Mouse (Mus musculus) forebrain, embryonic 10.5 days (tissue): ENCODE data around the gene Snx19. TPM values are rescaled to one million over a fixed set of nuclear protein-coding genes. Genes with fewer than 3 reads are reported as not detected.

ENCODE experiments used
- DNase-seq: peaks from one replicate; pipeline ENCODE4 v3.0.0-alpha.2; 2017; ENCODE audit warnings: low spot score; ENCODE audit errors: extremely low spot score
- H3K27ac ChIP-seq: fragments of 300-500 bp; sonication (generic); 2 replicates; pipeline ENCODE4 v1.5.1; 2016; ENCODE audit warnings: mild to moderate bottlenecking
- H3K27me3 ChIP-seq: fragments of 300-500 bp; sonication (generic); 2 replicates; pipeline ENCODE4 v1.6.1; 2016; ENCODE audit warnings: mild to moderate bottlenecking; ENCODE audit not compliant: poor library complexity, severe bottlenecking
- H3K36me3 ChIP-seq: fragments of 300-500 bp; sonication (generic); replicated peaks from 2 replicates; pipeline ENCODE4 v1.6.1; 2016; ENCODE audit warnings: mild to moderate bottlenecking, moderate library complexity
- H3K4me1 ChIP-seq: fragments of 300-500 bp; sonication (generic); 2 replicates; pipeline ENCODE4 v1.6.1; 2016
- H3K4me3 ChIP-seq: fragments of 300-500 bp; sonication (generic); 2 replicates; pipeline ENCODE4 v1.5.1; 2016; ENCODE audit warnings: mild to moderate bottlenecking, moderate library complexity
- H3K9me3 ChIP-seq: fragments of 300-500 bp; sonication (generic); 2 replicates; pipeline ENCODE4 v1.6.1; 2016; ENCODE audit warnings: mild to moderate bottlenecking, moderate library complexity
- WGBS: fragments of 180-500 bp; shearing (Covaris S2); methylation state at CpG from one replicate; pipeline ENCODE4 v1.1.7; 2016; 5-methylcytosine and 5-hydroxymethylcytosine counted together
- polyA plus RNA-seq: library from polyadenylated mRNA; unstranded; fragments of >200 nt; fragmentation: Nextera tagmentation; extraction: Ambion mirVana; gene quantifications from 2 replicates; pipeline ENCODE4 v1.2.1, GENCODE M21; 2016

Gene Snx19
- polyA plus RNA-seq, 1 experiment from 2014 or later = 22.9 TPM

- no peaks in the 10 kb centered on the region for H3K9me3 ChIP-seq
- H3K4me1 ChIP-seq = peaks cover 19% of the 10 kb centered on the region
- no peak overlapping the region for H3K4me3 ChIP-seq
- peaks cover 12% of the 10 kb centered on the region; the same call in 1 of the 2 replicates for H3K27me3 ChIP-seq
- no peak overlapping the region for H3K27ac ChIP-seq
- WGBS = 87% methylated on average over 1 of the region's 1 CpGs
- H3K36me3 ChIP-seq = peaks cover 80% of the 10 kb centered on the region
- no peak for DNase-seq
Observed at GRCm38 (mm10) chr9:30446126-30446525, 19.2 kb downstream of the Snx19 start.

- DNase-seq = no peak
- H3K4me3 ChIP-seq = no peak overlapping the region
- H3K27ac ChIP-seq = no peak overlapping the region
- peaks cover 81% of the 10 kb centered on the region for H3K36me3 ChIP-seq
- peaks cover 19% of the 10 kb centered on the region for H3K4me1 ChIP-seq
- H3K9me3 ChIP-seq = no peaks in the 10 kb centered on the region
- WGBS = 35% methylated on average over 4 of the region's 4 CpGs
- H3K27me3 ChIP-seq = peaks cover 12% of the 10 kb centered on the region; the same call in 1 of the 2 replicates
Observed at GRCm38 (mm10) chr9:30448459-30448858, 21.6 kb downstream of the Snx19 start.

DNA sequence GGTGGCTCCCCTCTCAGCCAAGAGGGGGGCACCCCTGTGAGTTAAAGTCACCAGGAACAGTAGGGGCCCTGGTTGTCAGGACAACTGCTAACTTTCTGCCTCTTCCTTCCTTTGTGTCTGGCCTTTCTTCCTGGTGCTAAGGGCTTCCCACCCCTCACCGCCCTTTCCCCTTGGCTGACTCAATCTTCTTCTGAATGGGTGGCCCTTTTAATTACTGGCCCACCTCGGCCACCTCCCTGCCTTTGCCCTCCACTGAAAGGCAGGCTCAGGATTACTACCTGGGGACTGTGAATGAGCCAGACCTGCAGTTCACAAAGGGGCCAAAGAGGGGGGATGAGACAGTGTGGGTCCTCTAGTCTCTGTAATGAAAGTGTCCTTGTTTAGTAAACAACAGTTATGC is 23.0 kb downstream of the Snx19 start:
- peak; percentile 19 for DNase-seq
- WGBS = 20% methylated on average over 2 of the region's 2 CpGs
- Histone ChIP-seq H3K36me3 (peaks cover 73% of the 10 kb centered on the region), H3K27me3 (peaks cover 12% of the 10 kb centered on the region; the same call in 1 of the 2 replicates), H3K4me1 (peaks cover 19% of the 10 kb centered on the region), H3K9me3 (no peaks in the 10 kb centered on the region), H3K4me3 (no peak overlapping the region), H3K27ac (0 out of 2 replicates have a peak overlapping the region, but pooled peaks have one; percentile 4)

GRCm38 (mm10) chr9:30450834-30451233 is 23.9 kb downstream of the Snx19 start:
- no peak overlapping the region for H3K4me3 ChIP-seq
- no peak overlapping the region for H3K27ac ChIP-seq
- H3K4me1 ChIP-seq = peaks cover 19% of the 10 kb centered on the region
- H3K27me3 ChIP-seq = peaks cover 12% of the 10 kb centered on the region; the same call in 1 of the 2 replicates
- WGBS = 88% methylated on average over 2 of the region's 2 CpGs
- H3K36me3 ChIP-seq = peaks cover 63% of the 10 kb centered on the region
- no peaks in the 10 kb centered on the region for H3K9me3 ChIP-seq
- DNase-seq = no peak

- 93% methylated on average over 2 of the region's 2 CpGs for WGBS
- H3K36me3 ChIP-seq = peaks cover 54% of the 10 kb centered on the region
- H3K4me3 ChIP-seq = no peak overlapping the region
- H3K27me3 ChIP-seq = peaks cover 6% of the 10 kb centered on the region; the same call in 1 of the 2 replicates
- no peak overlapping the region for H3K27ac ChIP-seq
- peaks cover 8% of the 10 kb centered on the region for H3K4me1 ChIP-seq
- no peaks in the 10 kb centered on the region for H3K9me3 ChIP-seq
- no peak for DNase-seq
Observed at GRCm38 (mm10) chr9:30454527-30454926, 27.6 kb downstream of the Snx19 start.

- 87% methylated on average over 6 of the region's 6 CpGs for WGBS
- H3K36me3 ChIP-seq = peaks cover 45% of the 10 kb centered on the region
- no peaks in the 10 kb centered on the region; the same call in 1 of the 2 replicates for H3K27me3 ChIP-seq
- no peak overlapping the region for H3K27ac ChIP-seq
- no peak overlapping the region for H3K4me3 ChIP-seq
- H3K4me1 ChIP-seq = no peaks in the 10 kb centered on the region
- H3K9me3 ChIP-seq = no peaks in the 10 kb centered on the region
- no peak for DNase-seq
Observed at GRCm38 (mm10) chr9:30456250-30456649, 29.3 kb downstream of the Snx19 start.

- no peak for DNase-seq
- H3K27ac ChIP-seq = no peak overlapping the region
- no peaks in the 10 kb centered on the region for H3K27me3 ChIP-seq
- no peaks in the 10 kb centered on the region for H3K9me3 ChIP-seq
- 82% methylated on average over 8 of the region's 8 CpGs for WGBS
- H3K4me1 ChIP-seq = no peaks in the 10 kb centered on the region
- H3K36me3 ChIP-seq = peaks cover 55% of the 10 kb centered on the region
- no peak overlapping the region for H3K4me3 ChIP-seq
Observed at GRCm38 (mm10) chr9:30460501-30460900, 33.6 kb downstream of the Snx19 start.

- no peaks in the 10 kb centered on the region for H3K4me1 ChIP-seq
- H3K36me3 ChIP-seq = peaks cover 56% of the 10 kb centered on the region
- no peaks in the 10 kb centered on the region for H3K9me3 ChIP-seq
- 84% methylated on average over 4 of the region's 4 CpGs for WGBS
- no peak overlapping the region for H3K4me3 ChIP-seq
- no peak for DNase-seq
- no peaks in the 10 kb centered on the region for H3K27me3 ChIP-seq
- no peak overlapping the region for H3K27ac ChIP-seq
Observed at GRCm38 (mm10) chr9:30464661-30465060, 37.8 kb downstream of the Snx19 start.

DNA sequence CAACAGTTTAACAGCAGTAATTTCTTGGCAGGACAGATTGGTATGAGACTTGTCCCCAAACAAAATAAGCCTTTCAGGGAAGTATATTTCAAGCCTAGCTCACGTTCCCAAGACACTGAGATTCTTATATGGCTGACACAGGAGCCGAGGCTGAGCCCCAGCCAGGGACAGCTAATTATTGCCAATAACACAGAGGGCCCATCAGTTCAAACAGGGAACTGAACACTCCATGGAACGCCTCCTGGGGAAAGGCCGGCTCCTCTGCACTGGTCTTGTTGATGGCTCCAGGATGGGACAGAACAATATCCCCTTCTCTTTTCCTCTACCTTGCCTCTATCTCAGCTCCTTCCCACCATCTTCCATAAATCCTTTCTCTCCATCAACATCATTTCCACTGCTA is 53.1 kb downstream of the Snx19 start:
- H3K36me3 ChIP-seq = no peaks in the 10 kb centered on the region
- H3K27me3 ChIP-seq = no peaks in the 10 kb centered on the region
- no peak overlapping the region for H3K4me3 ChIP-seq
- 69% methylated on average over 4 of the region's 4 CpGs for WGBS
- no peak overlapping the region for H3K27ac ChIP-seq
- H3K4me1 ChIP-seq = peaks cover 6% of the 10 kb centered on the region
- no peaks in the 10 kb centered on the region for H3K9me3 ChIP-seq
- DNase-seq = no peak

- DNase-seq = peak; percentile 94
- no peaks in the 10 kb centered on the region for H3K36me3 ChIP-seq
- no peaks in the 10 kb centered on the region for H3K27me3 ChIP-seq
- WGBS = 4% methylated on average over 6 of the region's 6 CpGs
- no peak overlapping the region for H3K4me3 ChIP-seq
- peaks cover 6% of the 10 kb centered on the region for H3K4me1 ChIP-seq
- H3K9me3 ChIP-seq = no peaks in the 10 kb centered on the region
- H3K27ac ChIP-seq = peak overlapping the region; percentile 77
Observed at GRCm38 (mm10) chr9:30480464-30480863, 53.6 kb downstream of the Snx19 start.

DNA sequence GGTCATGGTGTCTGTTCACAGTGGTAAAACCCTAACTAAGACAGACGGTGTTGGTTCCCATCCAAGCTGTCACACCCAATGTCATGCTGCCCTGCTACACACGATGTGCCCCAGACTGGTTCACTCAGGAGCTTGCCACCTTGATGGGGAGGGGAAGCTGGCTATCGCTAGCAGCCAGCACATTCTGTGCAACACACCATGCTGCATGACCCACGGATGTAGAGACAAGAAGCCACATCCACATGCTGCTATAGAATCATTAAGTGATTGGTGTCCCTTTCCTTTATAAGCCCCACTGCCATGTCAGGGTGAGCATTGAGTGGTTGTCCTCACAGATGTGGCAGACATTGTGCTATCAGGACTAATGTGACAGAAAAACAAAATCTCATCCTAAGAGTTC is 55.2 kb downstream of the Snx19 start:
- DNase-seq = no peak
- Histone ChIP-seq H3K36me3 (no peaks in the 10 kb centered on the region), H3K27ac (no peak overlapping the region), H3K4me1 (peaks cover 6% of the 10 kb centered on the region), H3K9me3 (no peaks in the 10 kb centered on the region), H3K27me3 (no peaks in the 10 kb centered on the region), H3K4me3 (no peak overlapping the region)
- WGBS = 90% methylated on average over 4 of the region's 4 CpGs

DNA sequence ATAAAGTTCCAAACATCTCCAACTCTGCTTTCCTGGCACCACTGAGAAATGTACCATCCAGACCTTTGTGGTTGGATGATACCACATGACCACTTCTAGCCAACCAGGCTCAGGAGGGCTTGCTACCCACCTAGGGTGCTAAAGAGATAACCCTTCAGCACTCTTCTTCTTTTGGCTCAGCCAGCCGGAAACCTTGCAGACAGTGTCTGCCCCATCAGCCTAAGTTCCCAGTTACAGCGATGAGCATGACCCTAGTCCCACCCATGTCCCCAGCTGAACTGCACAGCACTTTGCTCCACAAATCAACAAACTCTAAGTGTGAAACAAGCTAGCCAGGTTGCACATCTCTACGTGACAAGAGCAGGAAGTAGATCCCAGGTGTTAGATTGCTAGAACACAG is 57.3 kb downstream of the Snx19 start:
- H3K9me3 ChIP-seq = no peaks in the 10 kb centered on the region
- DNase-seq = no peak
- no peak overlapping the region for H3K27ac ChIP-seq
- WGBS = 95% methylated on average over 3 of the region's 3 CpGs
- no peaks in the 10 kb centered on the region for H3K27me3 ChIP-seq
- H3K4me3 ChIP-seq = no peak overlapping the region
- no peaks in the 10 kb centered on the region for H3K36me3 ChIP-seq
- peaks cover 6% of the 10 kb centered on the region for H3K4me1 ChIP-seq

- 86% methylated on average over 2 of the region's 2 CpGs for WGBS
- H3K9me3 ChIP-seq = no peaks in the 10 kb centered on the region
- H3K4me1 ChIP-seq = peaks cover 6% of the 10 kb centered on the region
- H3K4me3 ChIP-seq = no peak overlapping the region
- DNase-seq = no peak
- H3K27me3 ChIP-seq = no peaks in the 10 kb centered on the region
- H3K36me3 ChIP-seq = no peaks in the 10 kb centered on the region
- no peak overlapping the region for H3K27ac ChIP-seq
Observed at GRCm38 (mm10) chr9:30485161-30485560, 58.3 kb downstream of the Snx19 start.

DNA sequence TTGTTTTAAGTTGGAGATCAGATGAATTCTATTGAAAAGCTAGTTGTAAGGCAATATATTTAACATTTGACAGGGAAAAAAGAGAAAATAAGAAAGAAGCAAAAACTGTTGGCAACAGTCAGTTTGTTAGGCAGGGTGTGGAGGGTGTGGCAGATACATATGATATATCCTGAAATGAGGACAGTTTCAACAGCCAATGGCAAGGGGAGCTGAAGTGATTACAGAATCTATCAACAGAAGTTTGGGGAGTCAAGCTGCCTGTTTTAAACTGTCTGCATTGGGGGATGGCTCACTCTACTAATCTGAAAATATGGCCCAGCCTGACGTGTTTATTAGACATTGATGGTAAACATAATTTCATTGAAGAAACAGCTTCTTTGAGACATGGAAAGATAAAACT is 61.5 kb downstream of the Snx19 start:
- WGBS = 89% methylated on average over 1 of the region's 1 CpGs
- no peaks in the 10 kb centered on the region for H3K4me1 ChIP-seq
- H3K4me3 ChIP-seq = no peak overlapping the region
- DNase-seq = no peak
- no peaks in the 10 kb centered on the region for H3K27me3 ChIP-seq
- no peak overlapping the region for H3K27ac ChIP-seq
- no peaks in the 10 kb centered on the region for H3K36me3 ChIP-seq
- no peaks in the 10 kb centered on the region for H3K9me3 ChIP-seq
